Mouse (Mus musculus): ENCODE measurements around the gene Tspo.

Tspo gene

DNA sequence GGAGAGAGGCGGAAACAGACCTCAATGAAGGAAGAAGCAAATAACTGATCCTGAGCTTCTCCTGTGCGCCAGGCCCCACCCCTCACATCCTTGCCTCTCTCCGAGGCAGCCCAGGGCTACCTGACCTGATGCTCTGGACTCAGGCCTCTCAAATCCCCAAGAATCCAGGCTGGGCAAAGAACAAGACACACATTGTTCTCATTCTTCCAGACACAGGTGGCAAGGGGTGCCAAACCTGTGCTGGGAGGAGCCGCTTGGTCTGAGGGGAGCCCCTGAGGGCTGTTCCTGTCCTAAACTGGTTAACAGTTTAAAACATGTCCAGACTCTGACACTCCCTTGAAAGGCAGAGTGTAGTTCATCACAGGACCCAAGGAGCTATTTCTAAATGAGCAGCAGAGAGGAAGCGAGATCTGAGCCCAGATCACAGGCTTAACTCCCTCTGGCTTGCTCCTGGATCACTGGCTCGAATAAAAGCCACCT lies 21.4 kb downstream of the Tspo start:
- no peak for DNase-seq

DNA sequence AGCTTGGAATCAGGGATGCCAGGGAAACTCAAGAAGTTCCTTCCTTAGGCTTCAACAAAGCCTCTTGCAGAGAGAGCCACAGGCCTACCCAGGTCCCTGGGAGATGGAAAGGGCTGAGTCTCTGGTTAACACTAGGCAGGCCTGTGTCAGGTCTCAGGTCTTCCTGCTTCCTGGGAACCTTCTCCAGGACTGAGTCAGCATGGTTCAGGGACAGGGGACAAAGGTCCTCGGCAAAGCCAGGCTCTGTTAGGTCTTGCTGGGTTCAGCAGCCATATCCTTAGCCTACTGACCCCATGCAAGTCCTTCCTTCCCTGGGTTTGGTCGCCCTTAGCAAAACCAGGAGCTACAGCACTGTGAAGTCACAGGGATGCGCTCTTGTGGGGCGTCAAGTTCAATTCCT lies 27.4 kb downstream of the Tspo start:
- DNase-seq = no peak

- DNase-seq = no peak
Observed at GRCm38 (mm10) chr15:83591758-83592157, 28.4 kb downstream of the Tspo start.

DNA sequence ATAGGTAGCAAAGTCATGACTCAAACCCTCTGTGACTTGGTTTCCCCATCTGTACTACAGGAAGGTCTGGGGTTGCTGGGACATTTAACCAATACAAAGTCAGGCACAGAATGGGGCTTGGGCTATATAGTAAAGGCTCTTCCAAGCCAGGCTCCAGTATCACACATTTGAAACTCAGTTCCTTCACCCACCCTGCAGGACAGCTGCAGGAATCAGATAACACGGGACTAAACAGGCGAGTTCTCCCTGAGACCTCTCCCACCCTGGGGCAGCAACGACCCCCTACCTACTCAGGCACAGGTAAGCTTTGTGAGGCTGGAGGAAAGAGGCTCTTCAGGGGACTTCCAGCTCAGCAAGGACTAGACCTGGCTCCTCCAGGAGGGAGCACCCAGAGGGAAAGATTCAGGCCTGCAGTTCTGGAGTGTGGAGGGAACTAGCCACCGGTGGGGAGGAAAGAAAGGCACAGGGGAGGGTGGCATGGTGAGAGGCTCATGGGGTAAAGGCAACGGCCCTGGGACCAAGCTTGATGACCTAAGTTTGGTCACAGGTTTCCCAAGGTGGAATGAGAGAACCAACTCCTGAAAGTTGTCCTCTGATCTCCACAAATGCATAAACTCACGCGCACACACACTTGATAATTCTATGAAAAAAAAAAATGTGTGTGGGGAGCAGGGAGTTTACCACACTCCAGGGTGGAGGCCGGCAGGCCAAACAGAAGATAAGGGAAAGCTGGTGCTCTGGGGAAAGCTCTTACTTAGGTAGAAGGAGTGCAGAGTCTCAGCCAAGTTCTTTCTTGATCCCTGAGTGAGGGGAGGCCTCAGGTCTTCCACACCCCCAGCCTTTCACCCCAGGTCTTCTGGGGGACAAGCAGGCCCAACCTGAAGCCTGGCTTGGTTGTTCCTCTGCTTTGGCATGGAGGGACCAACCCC lies 29.1 kb downstream of the Tspo start:
- no peak for DNase-seq

- DNase-seq = no peak
Observed at GRCm38 (mm10) chr15:83593189-83593585, 29.8 kb downstream of the Tspo start.

- no peak for DNase-seq
Observed at GRCm38 (mm10) chr15:83593702-83594512, 30.5 kb downstream of the Tspo start.

DNA sequence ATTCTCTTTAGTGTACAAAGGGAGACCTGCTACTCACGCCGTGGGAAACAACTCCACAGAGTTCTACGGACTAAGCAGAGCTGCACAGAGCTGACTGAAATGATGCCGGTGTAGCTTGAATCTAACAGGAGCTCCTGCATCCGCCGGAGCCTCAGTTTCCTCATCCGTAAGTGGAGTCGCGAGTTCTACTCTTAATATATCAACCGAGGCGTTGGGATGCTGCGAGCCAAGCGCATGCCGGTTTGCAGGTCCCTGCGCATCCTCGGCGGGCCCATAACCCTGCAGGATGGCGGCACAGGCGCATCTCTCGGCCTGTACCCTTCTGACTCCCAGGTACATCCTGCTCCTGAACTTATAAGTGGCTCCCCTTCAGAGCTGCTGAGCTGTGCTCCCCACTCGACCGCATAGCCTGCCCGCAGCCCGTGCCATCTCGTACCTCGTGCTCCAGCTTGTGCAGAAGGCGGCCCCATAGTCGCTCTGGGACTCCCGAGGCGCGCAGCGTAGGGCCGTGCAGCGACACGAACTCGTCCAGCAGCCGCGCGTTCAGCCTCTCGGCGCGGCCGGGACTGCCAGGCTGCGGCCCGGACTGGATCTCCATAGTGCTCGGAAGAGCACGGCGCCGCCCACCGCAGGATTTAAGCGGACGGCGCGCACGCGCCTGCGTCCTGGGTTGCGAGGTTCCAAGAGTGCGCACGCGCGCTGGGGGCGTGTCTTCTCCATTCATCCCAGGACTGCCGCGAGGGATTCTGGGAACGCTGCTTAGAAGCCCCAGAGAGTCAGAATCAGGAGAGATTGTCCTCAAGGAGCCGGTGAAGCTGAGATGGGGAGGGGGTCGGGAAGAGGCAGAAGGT lies 31.3 kb downstream of the Tspo start, which contains the start of gene Ttll12:
Ttll12 (minus strand) TSS at position 645 of the 851 bp plus-strand sequence.
- peak; percentile 97 for DNase-seq

DNA sequence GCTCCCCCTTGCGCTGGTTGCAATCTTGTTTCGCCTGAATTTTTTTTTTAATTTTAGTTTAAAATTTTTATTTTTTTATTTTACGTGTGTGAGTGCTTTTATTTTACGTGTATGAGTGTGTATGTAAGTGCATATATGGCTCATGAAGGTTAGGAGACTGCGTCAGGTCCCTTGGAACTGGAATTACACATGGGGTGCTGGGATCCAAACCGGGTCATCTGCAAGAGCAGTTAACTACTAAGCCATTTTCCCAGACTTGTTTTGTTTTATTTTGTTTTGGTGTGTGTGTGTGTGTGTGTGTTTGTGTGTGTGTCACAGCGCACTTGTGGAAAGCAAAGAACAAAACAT lies 31.9 kb downstream of the Tspo start:
- DNase-seq = no peak

DNA sequence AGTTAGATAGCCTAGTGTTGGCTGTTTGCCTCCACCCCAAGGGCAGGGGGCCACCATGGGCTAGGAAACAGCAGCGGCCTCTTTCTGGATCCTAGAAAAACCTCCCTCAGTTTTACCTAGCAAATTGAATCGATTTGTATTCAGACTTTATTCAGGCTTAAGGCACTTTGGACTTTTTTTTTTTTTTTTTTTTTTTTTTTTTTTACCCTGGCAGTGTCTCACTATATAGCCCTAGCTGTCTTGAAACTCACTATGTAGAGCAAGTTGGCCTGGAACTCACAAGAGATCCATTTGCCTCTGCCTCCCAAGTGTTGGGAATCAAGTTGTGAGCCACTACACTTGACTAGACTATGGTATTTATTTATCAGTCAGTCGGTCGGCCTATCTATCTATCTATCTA lies 33.4 kb downstream of the Tspo start:
- DNase-seq = no peak

- no peak for DNase-seq
Observed at GRCm38 (mm10) chr15:83601185-83601584, 37.8 kb downstream of the Tspo start.

DNA sequence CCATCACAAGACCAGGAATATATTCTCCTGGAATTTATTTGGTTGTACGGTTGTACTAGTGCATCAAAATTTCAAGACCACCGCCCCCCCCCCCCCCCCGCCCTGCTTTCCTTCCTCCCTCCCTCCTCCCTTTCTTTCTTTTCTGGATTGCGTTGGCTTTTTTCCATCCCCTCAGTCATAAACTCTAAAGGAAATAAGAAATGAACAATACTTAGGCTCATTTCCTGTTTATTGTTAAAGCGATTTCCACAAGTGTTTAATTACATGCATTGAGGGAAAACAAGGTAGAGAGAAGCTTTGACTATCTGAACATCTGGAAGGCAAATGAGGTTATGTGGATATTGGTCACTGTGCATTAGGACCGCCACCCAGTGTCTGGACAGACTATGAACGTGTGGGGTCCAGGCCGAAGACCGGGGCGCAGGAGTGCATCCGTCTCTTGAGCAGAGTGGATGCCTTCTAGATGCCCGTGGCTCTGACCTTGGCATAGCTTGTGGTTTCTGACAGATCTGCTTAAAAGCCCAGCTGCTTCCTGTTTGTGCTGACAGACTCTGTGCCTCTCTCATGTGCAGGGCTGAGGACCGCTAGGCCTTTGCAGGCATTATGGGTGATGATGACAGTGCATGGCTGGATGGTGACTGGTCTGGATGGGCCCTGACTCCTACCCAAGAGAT lies 39.1 kb downstream of the Tspo start:
- DNase-seq = peak; percentile 61

GRCm38 (mm10) chr15:83603046-83603396 lies 39.6 kb downstream of the Tspo start:
- no peak for DNase-seq

DNA sequence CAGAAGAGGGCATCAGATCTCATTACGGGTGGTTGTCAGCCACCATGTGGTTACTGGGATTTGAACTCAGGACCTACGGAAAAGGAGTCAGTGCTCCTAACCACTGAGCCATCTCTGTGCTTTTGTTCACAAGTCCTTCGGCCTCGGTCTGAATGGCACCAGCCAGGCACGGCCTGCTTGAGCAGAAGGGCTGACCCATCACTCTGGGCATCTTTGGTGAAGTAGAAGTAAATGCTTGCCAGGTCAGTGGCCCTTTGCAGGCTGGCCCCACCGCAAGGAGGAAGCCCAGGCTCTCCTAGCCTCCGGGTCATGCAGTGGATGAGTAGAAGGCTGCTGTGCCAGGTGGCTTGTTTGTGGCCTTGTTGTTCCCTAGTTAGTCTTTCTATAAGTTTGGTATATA lies 40.0 kb downstream of the Tspo start:
- DNase-seq = no peak

GRCm38 (mm10) chr15:83606216-83606615 lies 42.8 kb downstream of the Tspo start:
- no peak for DNase-seq

GRCm38 (mm10) chr15:83606700-83607099 lies 43.3 kb downstream of the Tspo start:
- DNase-seq = no peak

DNA sequence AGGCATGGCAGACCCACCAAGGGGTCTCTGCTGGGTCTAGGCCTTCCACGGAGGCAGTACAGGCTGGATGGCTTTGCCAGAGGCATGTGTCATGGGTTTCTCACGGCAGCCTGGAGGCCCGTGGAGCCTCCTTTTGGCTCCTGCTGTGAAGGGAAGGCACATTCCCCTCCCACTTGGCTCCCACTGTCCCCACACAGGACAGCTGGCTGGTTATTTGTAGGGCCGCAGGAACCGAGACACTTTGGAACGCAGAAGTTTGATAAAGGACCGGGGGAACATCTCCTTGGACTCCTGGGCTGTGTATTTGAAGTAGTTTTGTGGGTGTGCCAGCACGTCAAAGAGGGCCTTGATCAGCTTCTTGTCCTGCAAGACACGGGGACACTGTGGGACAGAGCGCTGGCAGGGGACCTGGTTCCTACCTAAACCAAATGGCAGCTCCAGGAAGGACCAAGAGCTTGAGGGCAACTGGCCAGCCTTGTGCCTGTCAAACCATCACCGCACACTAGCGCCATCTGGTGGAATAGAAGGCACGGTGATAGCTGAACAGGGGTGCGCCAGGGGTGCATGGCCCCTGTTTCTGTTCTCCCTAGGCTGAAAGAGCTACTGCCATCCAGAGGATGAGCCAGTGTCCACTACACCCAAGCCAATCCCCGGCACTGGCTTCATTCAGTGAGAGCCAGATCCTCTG lies 43.9 kb downstream of the Tspo start:
- peak; percentile 71 for DNase-seq

DNA sequence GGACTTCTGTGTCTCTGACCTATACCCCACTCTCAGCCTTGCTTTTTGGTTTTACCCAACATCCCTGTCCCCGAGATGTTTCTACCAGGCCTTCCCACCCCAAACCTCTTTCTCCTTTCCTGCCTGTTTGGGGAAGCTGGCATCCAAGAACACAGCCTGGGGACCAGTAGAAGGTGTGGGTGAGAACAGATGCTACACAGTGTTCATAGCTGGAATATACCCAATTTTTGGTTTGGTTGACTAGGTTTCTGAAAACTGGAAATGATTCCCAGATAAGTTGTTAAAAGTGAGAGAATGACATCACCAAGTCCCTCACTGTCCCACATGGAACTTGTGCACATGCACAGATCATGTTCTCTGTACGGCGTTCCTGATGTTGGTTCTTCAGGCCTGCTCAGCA lies 51.9 kb downstream of the Tspo start:
- DNase-seq = no peak

Data from kidney, postnatal 14 days (tissue).